Mouse (Mus musculus): ENCODE data around the gene Tnfrsf9.

Gene Tnfrsf9

DNA sequence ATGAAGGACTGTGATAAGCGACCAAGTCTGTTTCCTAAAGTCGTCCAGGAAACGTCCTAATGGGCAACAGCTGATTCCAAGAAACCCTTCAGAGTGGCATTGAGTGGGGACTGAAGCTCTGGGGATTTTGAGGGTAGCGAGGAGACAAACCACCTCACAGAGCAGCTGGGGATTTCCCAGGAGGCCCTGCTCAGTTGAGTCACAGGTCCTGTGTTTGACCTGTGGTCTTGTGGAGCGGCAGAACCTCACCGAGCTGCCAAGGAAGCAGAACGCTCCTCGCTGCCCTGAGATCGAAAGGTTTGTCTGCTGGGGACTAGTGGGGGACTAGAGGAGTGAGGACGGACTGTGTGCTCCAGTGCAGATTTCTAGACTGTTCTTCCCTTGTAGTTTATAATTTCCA, 13.4 kb downstream of the Tnfrsf9 start:
- DNase-seq (ENCODE audit: low read depth): peak; percentile 92

DNA sequence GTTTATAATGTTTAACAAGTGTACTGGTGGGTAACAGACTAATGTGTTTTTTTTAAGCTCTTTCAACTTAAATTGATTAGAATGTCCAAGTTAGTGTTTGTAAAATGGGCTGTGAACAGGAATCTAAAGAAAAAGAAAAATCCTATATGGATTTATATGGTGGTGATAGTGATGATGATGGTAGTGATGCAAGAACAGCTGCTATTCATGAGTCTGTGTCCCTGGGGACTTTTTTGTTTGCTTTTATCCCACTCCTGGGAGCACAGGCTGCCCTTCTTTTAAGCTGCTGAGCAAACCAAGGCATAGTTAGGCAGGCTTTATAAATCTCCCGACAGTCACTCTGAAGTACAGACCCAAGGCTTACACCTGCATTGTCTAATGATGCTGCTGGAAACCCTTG, 19.1 kb downstream of the Tnfrsf9 start:
- DNase-seq (ENCODE audit: low read depth): no peak

DNA sequence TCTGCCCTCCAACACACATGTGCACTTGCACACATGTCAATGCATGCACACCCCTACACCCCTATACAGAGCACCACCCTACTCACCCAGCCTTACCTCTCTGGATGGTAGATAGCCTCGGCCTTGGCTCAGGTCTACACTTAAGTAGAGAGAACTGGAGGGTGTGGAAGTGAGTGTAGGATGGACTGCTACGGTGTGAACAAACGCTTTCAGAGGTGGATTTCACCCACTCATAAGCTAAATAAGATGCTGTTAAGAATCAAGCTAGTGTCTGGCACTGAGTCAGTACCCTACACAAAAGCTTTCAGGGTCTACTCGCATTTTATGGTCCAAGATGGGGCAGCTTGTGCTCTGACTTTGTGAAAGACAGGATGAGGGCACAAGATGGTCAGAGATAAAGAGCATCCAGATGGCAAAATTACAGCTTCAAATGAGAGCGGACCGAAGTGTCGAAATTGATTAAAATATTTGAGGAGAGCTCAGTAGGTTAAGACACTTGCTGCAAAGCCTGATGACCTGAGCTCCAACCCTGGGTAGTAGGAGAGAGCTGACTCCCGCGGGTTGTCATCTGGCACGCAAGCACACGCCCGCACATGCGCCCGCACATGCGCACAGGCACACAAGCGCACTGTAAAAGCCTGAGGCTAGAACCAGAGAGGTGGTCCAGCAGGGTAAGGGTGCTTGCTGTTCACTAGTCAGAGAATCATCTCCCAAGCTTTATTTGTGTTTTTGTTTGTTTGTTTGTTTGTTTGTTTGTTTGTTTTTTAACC, 23.1 kb downstream of the Tnfrsf9 start:
- DNase-seq (ENCODE audit: low read depth): peak; percentile 74

DNA sequence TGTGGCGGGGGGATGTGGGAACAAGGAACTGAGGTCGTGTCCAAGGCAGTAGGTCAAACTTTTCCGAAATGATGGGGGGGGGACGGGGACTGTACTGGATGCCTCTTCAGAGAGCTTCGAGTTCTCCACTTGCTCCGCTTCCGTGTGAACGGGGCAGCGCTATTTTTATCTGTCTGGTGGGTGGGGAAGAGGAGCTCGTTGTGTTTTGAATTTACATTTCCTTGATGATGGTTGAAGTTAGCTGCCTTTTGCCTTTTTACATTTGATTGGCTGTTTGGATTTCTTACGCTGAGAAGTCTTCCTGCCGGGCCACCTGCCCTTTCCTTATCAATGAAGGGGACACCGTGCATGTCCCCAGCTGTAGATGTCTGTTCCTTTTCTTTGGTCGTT, 23.7 kb downstream of the Tnfrsf9 start:
- peak; percentile 84 for DNase-seq (ENCODE audit: low read depth)

DNA sequence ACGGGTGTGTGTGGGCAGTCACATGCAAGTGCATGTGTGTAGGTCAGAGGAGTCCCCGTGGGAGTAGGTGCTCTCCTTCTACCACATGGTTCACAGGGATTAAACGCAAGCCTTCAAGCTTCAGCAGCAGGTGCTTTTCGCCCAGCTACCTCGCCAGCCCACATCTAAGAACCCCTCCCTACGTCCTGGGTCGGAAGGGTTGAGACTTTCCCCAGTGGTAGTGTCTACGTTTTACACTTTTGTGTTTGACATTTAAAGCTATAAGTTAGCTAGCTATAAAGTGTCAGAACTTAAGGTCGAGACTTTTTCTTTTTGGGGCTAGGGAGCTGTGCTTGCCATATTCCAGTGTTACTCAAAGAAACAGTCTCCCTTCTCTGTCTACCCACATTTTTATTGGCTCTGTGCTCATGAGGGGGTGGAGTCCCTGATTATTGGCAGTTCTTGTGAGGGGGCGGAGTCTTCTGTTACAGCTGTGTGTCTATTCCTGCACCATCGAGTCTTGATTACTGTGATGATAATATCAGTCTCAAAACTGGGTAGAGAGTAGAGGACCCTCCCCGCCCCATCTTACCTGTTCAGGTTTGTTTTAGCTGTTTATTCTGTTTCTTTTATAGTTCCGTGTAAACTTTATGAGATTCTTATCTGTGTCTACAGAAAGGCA, 25.8 kb downstream of the Tnfrsf9 start:
- peak; percentile 86 for DNase-seq (ENCODE audit: low read depth)

DNA sequence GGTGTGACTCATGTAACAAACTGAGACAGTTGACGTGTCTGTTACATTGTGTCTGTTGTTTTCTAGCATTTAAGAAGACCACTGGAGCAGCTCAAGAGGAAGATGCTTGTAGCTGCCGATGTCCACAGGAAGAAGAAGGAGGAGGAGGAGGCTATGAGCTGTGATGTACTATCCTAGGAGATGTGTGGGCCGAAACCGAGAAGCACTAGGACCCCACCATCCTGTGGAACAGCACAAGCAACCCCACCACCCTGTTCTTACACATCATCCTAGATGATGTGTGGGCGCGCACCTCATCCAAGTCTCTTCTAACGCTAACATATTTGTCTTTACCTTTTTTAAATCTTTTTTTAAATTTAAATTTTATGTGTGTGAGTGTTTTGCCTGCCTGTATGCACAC, 30.3 kb downstream of the Tnfrsf9 start:
- no peak for DNase-seq (ENCODE audit: low read depth)

DNA sequence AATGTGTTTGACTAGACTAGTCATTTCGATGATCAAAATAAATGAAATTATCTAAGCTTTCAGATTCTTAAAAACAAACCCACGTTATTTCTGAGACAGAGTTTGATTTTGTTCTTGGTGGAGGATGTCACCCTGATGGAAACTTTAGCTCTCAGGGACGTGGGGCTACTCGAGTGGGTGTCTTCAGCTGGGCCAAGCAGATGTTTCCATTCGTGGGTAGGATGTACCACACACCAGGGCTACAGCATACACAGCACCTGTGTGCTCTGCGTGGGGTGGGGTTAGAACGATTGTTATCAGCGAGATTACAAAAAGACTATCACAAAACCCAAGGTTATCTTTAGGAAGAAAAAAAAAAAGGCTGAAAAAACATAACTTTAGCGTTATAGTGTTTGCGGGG, 36.6 kb downstream of the Tnfrsf9 start:
- peak; percentile 66 for DNase-seq (ENCODE audit: low read depth)

DNA sequence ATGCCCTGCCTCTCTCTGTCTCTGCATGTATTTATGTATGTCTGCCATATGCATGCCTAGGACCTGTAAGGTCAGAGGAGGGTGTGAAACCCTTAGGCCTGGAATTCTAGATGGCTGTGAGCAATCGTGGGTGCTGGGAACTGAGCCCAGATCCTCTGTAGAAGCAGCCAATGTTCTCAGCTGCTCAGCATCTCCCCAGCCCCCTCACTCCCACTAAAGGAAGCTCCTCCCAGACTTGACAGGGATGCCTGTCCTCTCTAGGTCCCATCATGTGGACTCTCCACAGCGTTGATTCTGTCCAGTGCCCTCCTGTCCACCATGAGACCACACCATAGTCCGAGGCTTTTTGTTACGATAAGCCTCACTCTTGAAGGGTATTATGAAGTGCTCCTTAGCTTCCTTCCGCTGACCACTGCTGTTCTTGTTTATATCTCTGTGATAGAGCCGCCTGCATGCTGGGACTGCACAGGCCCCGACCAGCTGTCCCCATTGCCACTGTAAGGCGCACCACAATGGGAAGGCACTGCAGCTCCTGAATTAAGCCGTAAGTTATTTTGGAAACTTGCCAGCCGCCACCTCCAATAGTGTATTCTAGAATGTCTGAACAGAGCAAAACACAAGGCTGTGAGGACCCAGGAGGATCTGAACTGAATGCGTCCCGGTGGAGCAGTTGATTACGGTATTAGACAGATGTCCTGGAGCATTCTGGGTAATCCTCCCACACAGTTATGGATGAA, 42.2 kb downstream of the Tnfrsf9 start:
- DNase-seq (ENCODE audit: low read depth): no peak

DNA sequence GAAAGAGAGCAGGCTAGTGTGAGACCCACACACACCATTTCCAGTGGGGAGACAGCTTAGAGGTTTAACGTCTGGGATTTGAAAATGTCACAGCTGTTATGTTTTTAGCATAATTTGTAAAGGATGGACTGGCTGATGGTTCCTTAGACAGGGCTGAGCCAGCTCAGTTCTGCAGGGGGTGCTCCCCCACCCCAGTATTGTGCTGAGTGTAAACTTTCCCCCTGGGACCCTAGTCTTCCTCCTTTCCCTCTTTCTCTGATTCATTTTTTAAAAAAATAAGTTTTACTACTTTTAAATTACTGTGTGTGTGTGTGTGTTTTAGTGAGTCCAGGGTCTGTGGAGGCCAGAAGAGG, 42.7 kb downstream of the Tnfrsf9 start:
- DNase-seq (ENCODE audit: low read depth): no peak

- no peak for DNase-seq (ENCODE audit: low read depth)
Observed at GRCm38 (mm10) chr4:150958536-150958935, 44.2 kb downstream of the Tnfrsf9 start.

- no peak for DNase-seq (ENCODE audit: low read depth)
Observed at GRCm38 (mm10) chr4:150962231-150962630, 47.9 kb downstream of the Tnfrsf9 start.

- DNase-seq (ENCODE audit: low read depth): no peak
Observed at GRCm38 (mm10) chr4:150963711-150964110, 49.3 kb downstream of the Tnfrsf9 start.

DNA sequence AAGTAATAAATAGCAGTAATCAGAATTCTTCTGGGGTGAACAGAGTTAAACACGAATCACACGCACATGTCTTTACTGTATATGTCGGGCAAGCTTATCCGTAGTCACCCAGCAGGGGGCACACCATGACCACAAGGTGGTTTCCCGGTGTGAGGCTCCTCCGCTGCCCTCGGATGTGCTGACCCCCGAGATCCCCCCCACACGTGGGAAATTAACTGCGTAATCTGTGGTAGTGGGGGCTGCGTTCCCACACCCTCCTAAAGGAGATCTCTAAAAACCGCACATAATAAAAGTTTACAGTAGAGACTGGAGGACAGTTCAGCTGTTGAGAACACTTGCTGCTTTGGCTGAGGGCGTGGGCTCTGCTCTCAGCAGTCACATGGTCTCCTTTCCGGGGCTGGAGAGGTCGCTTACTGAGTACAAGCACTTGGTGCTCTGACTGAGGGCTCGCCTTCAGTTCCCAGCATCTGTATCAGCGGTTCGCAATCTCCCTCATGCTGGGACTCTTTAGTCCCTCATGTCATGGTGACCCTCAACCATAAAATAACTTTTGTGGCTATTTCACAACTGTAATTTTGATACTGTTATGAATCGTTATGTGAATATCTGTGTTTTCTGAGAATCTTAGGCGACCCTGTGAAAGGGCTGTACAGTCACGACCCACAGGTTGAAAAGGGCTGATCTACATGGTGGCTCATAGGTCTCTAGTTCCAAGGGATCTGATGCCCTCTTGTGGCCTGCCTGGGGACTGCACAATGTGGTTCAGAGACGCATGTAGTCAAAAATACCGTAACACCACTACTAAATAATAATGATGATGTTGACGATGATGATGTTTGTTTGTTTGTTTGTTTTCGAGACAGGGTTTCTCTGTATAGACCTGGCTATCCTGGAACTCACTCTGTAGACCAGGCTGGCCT, 50.5 kb downstream of the Tnfrsf9 start:
- peak; percentile 98 for DNase-seq (ENCODE audit: low read depth)

DNA sequence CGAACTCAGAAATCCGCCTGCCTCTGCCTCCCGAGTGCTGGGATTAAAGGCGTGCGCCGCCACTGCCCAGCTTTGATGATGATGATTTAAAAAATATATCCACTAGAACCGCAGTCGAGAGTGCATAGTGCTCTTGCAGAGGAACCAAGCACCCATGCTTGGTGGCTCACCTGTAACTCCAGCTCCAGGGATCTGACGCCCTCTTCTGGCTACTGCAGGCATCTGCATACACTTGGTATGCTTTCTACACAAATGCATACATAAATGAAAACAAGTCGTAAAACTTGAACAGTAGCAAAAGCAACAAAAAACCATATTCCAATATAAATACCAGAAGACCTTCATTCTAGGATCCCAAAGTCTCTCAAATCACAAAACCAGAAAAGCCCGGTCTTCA, 51.2 kb downstream of the Tnfrsf9 start:
- peak; percentile 72 for DNase-seq (ENCODE audit: low read depth)

- DNase-seq (ENCODE audit: low read depth): peak; percentile 89
Observed at GRCm38 (mm10) chr4:150966556-150966955, 52.2 kb downstream of the Tnfrsf9 start.

- no peak for DNase-seq (ENCODE audit: low read depth)
Observed at GRCm38 (mm10) chr4:150968956-150969355, 54.6 kb downstream of the Tnfrsf9 start.

DNA sequence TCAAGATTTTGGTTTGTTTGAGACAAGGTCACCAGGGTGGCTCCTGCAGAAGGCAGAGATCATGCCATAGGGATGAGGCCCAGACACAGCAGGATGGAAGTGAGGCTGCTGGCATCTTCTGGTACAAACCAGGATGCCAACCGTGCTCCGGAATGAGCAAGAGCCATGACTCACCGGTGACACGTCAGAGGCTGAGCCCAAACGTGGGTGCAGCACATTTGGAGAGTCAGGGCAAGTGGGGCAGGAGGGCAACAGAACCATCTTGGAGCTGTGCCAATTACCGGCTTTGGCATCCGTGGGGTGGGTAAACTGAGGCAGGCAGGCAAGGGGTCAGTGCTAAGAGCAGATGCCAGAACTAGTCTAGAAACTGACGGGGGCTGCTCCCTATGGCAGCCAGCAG, 58.9 kb downstream of the Tnfrsf9 start:
- no peak for DNase-seq (ENCODE audit: low read depth)

- DNase-seq (ENCODE audit: low read depth): no peak
Observed at GRCm38 (mm10) chr4:150975145-150975544, 60.8 kb downstream of the Tnfrsf9 start.

DNA sequence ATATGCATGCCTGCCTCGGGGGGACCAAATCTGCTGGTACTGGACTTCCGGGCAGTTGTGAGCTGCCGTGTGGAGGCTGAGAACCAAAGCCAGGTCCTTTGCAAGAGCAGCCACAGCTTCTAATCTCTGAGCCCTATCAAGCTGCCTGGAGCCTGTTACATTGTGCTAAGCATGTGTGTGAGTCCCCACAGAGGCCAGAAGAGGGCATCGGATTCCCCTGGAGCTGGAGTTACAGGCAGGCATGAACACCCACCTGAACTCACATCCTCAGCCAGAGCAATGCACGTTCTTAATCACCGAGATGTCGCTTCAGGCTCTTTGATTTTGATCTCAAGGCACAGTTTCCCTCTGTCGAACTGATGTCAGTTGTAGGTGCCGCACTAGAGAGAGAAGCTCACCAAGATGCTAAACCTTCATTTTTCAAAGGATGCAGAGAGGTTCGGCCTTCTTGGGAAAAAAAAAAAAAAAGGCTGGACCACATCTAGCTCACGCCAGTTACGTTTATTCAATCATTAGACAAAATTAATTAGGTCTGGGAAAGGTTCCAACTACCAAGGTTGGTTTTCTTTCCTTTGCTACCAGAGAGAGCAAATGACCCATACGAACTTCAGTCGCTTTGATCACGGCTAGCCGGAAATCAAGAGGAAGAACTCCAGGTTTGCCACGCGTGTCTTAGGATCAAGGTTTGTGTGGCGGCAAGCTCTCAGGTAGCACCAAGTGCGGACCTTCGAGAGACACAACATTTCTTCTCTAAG, 64.0 kb downstream of the Tnfrsf9 start:
- no peak for DNase-seq (ENCODE audit: low read depth)

DNA sequence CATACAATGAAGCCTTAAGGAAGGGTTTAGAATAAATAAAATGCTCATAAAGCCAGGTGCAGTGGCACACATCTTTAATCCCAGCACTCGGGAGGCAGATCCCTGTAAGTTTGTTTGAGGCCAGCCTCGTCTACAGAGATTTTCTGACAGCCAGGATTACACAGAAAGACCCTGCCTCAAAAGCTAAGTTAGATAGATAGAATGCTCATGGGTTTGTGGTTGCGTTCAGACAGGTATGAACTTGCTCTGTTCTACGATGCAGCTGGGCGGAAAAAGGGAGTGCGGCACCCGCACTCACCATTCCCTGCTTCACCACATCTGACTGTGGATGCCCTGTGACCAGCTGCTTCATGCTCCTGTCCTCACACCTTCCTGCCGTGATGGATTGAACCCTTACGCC, 65.1 kb downstream of the Tnfrsf9 start:
- DNase-seq (ENCODE audit: low read depth): no peak

- DNase-seq (ENCODE audit: low read depth): no peak
Observed at GRCm38 (mm10) chr4:150980153-150980552, 65.8 kb downstream of the Tnfrsf9 start.

Measured in induced T-regulatory cell, adult 2 months (primary cell).